Mouse (Mus musculus): ENCODE measurements around the gene Hdac4.

Hdac4 gene

DNA sequence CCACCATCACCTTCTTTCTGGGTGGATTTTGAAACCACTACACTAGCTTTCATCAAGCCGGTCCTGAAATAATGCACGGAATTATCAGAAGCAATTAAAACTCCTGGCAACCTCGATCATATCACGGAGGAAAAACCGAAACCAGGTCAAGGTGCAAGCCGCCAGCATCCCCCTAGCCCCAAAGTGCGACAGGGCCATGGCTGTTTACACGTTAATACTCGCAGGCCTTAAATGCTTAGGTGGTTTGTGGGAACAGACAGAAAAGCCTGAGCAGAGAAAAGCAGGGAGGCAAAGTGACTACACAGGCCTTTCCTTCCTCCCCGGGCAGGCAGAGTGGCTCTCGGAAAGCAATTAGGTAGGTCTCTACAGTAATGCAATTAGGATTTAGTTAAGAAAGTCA lies 16.4 kb downstream of the Hdac4 start:
- in situ Hi-C loops (cut with MboI, MseI), result loop anchor here in 1 of 2 experiments (10.0 kb wide), 1 partner anchor 54 kb away; no protein-coding TSS in a partner anchor

- in situ Hi-C loops (cut with MboI, MseI), result loop anchor here in 1 of 2 experiments (10.0 kb wide), 1 partner anchor 53 kb away; no protein-coding TSS in a partner anchor
Measured at GRCm38 (mm10) chr1:92178021-92178895, 17.2 kb downstream of the Hdac4 start.

DNA sequence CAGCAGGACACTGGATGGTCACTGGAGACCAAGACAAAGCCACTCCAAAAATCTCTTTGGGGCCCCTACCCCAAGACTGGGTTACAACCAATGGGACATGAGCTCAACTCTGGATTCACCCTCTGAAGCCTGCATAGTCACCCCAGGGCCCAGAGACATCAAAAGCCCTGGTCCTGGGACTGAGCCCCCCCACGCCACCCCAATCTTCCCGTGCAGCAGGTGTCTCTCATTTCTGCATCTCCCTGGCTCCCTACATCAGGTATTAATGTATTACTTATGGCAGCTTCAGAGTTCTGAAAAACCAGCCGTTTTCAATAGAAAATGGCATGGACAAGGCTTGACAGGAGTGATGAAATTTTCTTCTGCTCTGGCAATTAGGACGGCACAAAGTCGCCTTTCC lies 17.9 kb downstream of the Hdac4 start:
- in situ Hi-C loops (cut with MboI, MseI), result loop anchor here in 1 of 2 experiments (10.0 kb wide), 1 partner anchor 53 kb away; no protein-coding TSS in a partner anchor

GRCm38 (mm10) chr1:92177196-92177595 lies 18.3 kb downstream of the Hdac4 start:
- in situ Hi-C loops (cut with MboI, MseI), result loop anchor here in 1 of 2 experiments (10.0 kb wide), 1 partner anchor 52 kb away; no protein-coding TSS in a partner anchor

GRCm38 (mm10) chr1:92175266-92175665 lies 20.2 kb downstream of the Hdac4 start:
- in situ Hi-C loops (cut with MboI, MseI), result loop anchor here in 1 of 2 experiments (10.0 kb wide), 1 partner anchor 50 kb away; no protein-coding TSS in a partner anchor

- in situ Hi-C loops (cut with MboI, MseI), result loop anchor here in 1 of 2 experiments (10.0 kb wide), 1 partner anchor 50 kb away; no protein-coding TSS in a partner anchor
Measured at GRCm38 (mm10) chr1:92174898-92175255, 20.6 kb downstream of the Hdac4 start.

DNA sequence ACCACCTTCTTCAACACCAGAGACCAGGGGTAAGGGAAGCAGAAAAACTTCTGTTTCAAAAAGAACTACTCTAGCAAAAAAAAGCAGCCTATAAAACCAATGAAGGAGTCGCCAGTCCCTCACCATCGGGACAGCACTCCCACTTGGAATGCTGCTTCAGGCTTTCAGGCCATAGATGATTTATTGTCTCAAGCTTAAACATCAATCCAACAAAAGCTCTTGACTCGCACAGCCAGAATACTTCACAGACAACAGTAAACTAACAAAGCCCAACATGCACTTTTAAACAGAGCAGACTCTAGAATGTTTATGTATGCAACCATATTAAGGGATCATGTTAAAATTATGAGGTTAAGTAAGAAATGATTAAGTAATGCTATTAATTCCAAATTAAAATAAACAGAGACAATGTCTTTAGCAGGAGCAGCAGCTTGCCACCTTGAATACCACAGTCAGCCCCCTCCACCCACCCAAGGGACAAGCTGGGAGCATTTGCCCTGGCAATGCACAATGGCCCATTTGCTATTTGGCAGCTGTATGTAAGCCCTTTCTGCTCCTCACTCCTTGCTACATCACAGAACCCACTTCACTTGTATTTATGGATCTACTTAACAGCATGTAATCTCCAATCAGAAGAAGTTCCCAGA lies 21.1 kb downstream of the Hdac4 start:
- in situ Hi-C loops (cut with MboI, MseI), result loop anchor here in 1 of 2 experiments (10.0 kb wide), 1 partner anchor 50 kb away; no protein-coding TSS in a partner anchor

GRCm38 (mm10) chr1:92170616-92171235 lies 24.8 kb downstream of the Hdac4 start:
- in situ Hi-C loops (cut with MboI, MseI), result loop anchor here in 1 of 2 experiments (10.0 kb wide), 1 partner anchor 46 kb away; no protein-coding TSS in a partner anchor

DNA sequence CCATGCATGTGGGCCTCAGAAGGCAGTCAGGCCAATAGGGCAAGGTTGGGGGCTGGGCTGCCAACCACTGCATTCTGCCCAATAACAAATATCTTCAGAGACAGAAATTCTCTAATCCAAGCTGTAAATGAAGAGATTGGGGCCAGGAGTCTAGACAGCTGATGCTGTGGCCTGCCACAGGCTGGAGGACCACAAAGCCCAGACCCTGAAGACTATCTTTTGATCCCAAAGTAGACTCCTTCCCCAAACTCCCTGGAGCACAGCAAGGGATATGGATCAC lies 25.8 kb downstream of the Hdac4 start:
- in situ Hi-C loops (cut with MboI, MseI), result loop anchor here in 1 of 2 experiments (10.0 kb wide), 1 partner anchor 45 kb away; no protein-coding TSS in a partner anchor

DNA sequence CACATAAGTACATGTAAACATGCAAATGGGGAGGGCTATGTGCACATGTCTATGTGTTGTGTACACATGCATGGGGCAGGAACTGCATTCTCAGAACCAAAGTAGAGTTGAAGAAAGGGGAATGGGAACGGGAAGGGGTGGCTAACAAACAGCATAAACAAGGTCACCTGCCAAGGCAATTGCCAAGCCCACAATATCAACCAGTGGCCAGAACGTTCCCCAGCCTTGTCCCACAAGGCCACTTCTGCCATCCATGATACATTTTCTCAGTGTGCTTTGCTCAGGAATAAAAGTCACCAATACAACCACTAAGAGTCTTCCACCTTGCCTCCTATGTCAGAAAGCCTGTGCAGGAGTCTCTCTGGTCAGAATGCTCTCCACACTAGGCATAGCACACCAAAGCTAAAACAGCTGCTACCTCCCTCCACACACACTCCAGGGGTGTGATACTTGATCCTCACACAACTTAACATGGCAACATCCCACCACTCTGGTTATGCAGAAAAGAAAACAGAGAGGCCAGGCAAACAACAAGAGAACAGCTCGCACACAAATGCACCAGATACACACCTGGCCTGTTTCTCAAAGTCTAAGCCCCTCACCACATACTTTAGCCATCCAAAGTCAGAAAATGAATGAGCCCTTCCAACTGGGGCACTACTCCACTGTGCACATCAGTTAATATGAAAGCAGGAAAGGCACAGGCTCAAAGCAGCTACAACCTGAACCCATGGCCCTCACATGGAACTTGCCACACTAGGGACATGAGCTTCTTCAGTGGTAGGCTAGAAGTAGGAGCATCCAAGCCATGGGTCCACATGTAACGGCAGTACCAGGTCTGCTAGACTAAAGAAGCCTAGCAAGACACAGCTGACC lies 26.4 kb downstream of the Hdac4 start:
- in situ Hi-C loops (cut with MboI, MseI), result no loop called here

- in situ Hi-C loops (cut with MboI, MseI), result no loop called here
Measured at GRCm38 (mm10) chr1:92163932-92164331, 31.6 kb downstream of the Hdac4 start.

DNA sequence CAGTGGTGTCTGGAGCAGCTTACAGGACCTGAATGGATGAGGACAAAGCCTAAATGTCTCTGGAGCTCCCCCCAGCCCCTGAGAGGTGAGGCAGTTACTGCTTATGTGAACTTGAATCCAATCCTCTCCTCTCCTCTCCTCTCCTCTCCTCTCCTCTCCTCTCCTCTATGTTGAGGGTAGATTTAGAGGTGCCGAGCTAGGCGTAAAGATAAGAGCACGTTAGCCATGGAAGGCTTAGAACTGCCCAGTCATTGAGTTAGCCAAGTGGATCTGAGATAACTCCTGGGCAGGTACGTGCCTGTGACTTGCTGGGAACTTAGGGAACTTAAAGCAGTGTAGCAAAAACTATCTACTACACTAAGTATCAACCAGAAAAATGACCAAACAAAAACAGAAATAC lies 35.7 kb downstream of the Hdac4 start:
- in situ Hi-C loops (cut with MboI, MseI), result no loop called here

DNA sequence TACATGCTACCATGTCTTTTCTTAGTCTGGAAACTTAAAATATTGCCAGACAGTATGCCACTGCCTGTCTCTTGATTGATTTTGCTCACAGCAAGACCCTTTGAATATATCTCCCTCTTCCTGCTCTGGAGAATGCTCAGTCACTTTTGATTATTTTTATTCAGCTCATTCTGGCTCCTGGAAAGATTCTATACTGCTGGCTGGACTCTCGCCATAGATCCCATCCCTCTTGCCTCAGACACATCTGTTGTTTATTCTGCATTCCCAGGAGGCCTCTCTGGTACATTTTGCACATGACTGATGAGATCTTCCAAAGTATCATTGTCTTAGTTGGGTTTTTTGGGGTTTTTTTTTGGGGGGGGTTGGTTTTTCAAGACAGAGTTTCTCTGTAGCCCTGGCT lies 45.3 kb downstream of the Hdac4 start:
- in situ Hi-C loops (cut with MboI, MseI), result no loop called here

GRCm38 (mm10) chr1:92148527-92148926 lies 47.0 kb downstream of the Hdac4 start:
- in situ Hi-C loops (cut with MboI, MseI), result no loop called here

DNA sequence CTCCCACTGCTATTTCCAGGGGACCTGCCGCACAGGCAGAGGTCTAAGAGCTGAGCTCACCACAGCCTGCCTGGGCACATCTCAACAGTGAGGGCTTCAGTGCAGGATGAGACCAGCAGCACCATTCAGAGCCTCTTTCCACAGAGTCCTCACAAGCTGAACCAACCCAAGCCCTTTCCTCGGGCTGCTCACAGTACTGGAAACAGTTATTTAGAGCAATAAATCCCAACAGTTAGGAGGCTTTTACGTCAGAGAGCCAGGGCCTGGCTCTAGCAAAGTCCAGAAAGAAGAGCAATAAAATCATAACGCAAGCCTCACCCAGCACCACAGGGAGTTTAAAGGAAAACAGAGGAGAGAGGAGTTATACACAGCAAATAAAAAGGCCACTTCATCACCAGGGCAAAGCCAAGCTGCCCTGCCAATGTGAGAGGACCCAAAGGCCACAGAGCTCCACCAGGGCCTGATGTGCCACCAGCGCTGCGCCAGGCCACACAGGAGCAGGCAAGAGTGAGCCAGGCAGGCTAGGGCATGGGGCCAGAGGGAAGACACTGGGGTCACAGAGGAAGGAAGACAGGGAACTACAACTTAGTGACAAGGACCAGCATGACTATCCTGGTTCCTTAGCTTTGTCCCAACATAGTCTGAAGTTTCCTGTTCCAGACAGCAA lies 50.5 kb downstream of the Hdac4 start:
- in situ Hi-C loops (cut with MboI, MseI), result no loop called here

DNA sequence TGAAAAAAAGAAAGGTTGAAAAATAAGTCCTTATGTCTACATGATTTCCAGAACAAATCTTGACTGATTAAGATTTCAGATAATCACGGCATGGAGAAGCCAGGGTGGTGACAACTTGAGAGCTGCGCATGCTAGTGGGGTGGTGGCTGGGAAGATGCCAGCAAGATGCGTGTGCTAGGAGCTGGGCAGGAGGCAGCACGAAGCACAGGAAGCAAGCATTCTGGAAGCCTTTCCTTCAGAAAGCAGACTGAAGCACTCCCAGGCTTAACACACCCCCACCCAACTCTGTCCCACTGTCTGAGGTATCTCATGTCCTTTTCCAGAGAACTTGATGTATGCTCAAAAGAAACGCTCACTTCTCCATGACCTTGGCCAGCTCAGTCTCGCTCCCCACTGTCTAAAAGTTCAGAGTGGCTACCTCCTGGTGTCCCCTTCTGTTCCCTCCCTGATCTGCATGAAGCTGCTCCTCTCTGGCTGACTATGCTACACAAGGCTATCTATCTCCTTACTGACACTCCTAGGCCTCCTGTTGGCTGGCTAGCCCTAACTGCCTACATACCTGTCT lies 52.1 kb downstream of the Hdac4 start:
- in situ Hi-C loops (cut with MboI, MseI), result no loop called here

- in situ Hi-C loops (cut with MboI, MseI), result no loop called here
Measured at GRCm38 (mm10) chr1:92142793-92143192, 52.7 kb downstream of the Hdac4 start.

DNA sequence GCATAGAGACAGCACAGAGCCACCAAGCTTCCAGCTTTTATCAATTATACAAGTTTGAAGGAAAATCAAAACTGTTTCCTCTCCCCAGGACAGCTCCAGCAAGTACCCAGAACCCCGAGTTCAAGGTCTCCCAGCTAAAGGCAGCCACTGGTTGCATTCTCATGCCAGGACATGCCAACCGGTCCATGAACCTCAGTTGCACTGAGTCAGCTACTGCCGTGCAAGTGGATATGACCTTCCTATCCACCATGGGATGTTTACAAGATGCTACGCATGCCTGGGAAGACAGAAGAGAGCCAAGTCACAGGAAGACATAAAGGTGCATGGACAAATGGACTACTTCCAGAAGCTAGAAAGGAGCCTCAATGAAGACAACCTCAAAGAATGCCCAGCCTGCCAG lies 56.5 kb downstream of the Hdac4 start:
- in situ Hi-C loops (cut with MboI, MseI), result no loop called here

DNA sequence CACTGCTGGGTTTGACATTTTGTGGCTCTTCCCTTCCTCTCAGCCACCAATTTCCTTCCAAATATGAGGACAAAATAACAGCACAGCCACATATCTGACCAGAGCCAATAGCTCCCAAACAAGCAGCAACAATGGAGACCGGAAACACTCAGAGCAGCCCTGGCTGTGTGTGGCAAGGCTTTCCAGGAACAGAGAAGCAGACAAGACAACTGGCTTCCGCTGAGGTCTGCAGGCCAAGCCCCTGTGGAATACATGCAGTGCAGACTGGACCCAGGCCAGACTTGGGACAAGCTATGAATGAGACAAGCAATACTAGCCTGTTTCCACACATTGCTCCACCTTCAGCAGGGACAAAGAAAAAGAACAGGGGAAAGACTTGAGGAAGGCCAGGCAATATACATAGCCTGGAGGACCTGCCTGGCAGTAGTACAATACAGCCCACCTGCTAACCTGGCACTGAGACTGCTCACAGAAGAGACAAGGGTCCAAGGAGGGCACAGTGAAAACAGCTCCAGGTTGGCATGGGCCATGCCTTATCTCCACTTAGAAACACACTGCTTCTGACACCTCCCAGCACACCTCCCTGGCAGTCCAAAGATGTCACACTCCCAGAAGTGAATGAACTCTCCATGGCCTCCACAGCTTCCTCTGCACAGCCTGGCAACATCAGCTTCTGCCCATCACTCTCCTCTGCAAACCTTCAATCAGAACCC lies 58.2 kb downstream of the Hdac4 start:
- in situ Hi-C loops (cut with MboI, MseI), result no loop called here

Data from T-helper 17 cell (primary cell).